Mouse (Mus musculus) spleen, adult 2 months (tissue): ENCODE data around the gene Proser1.

Source experiments
- CTCF ChIP-seq: fragments of 200-500 bp; IDR thresholded peaks from 2 replicates; pipeline ENCODE4 v1.5.1; 2011; ENCODE audit warnings: mild to moderate bottlenecking, inconsistent platforms; ENCODE audit not compliant: insufficient read depth, insufficient read length, insufficient replicate concordance; ENCODE audit errors: extremely low read depth
- POLR2A ChIP-seq: fragments of 200-500 bp; IDR thresholded peaks from 2 replicates; pipeline ENCODE4 v1.6.1; 2011; ENCODE audit warnings: low read depth, low read length, inconsistent platforms

GRCm38 (mm10) chr3:53453346-53453745 is 10.1 kb upstream of the Proser1 start:
- no peak for TF ChIP-seq CTCF
- no peak for TF ChIP-seq POLR2A
